Mouse (Mus musculus) brain, embryonic 14.5 days (tissue): ENCODE results near the gene Cldn1.

ENCODE experiments used
- CTCF ChIP-seq: fragments of 200-500 bp; IDR thresholded peaks from 2 replicates; pipeline ENCODE4 v1.5.1; 2012; ENCODE audit warnings: inconsistent platforms, mild to moderate bottlenecking, moderate library complexity, borderline replicate concordance; ENCODE audit not compliant: insufficient read depth, insufficient read length; ENCODE audit errors: extremely low read depth
- POLR2A ChIP-seq: fragments of 200-500 bp; IDR thresholded peaks from 2 replicates; pipeline ENCODE4 v1.6.1; 2012; ENCODE audit warnings: mild to moderate bottlenecking, inconsistent platforms, borderline replicate concordance; ENCODE audit not compliant: poor library complexity, insufficient read depth, insufficient read length, severe bottlenecking; ENCODE audit errors: extremely low read depth

DNA sequence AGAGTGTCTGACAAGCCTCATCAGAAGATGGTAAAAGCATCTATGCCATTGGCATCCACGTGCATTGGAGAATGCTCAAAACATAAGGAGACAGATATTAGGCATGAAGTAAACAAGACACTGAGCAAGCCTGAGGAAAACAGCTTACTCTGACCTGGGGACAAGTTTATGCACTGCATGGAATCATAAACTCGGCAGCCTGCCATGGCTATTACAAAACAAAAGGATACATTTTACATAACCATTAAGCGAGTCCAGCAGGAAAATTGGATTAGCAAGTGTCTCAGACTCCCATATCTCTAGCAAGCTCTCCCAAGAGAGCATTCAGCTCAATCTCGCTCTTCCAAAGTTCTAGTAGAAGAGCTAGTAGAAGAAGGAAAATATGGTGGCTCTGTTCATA lies 19.3 kb upstream of the Cldn1 start:
- TF ChIP-seq CTCF = no peak
- no peak for TF ChIP-seq POLR2A
